Mouse (Mus musculus) liver, embryonic 14.5 days (tissue): Measurements from ENCODE around the gene Crygd.

Experiments
- CTCF ChIP-seq: IDR thresholded peaks from 2 replicates; pipeline ENCODE4 v1.5.1; 2016; ENCODE audit warnings: antibody characterized with exemption, low read depth, control low read depth
- EP300 ChIP-seq: IDR thresholded peaks from 2 replicates; pipeline ENCODE4 v1.6.1; 2016; ENCODE audit warnings: antibody characterized with exemption, low read depth

DNA sequence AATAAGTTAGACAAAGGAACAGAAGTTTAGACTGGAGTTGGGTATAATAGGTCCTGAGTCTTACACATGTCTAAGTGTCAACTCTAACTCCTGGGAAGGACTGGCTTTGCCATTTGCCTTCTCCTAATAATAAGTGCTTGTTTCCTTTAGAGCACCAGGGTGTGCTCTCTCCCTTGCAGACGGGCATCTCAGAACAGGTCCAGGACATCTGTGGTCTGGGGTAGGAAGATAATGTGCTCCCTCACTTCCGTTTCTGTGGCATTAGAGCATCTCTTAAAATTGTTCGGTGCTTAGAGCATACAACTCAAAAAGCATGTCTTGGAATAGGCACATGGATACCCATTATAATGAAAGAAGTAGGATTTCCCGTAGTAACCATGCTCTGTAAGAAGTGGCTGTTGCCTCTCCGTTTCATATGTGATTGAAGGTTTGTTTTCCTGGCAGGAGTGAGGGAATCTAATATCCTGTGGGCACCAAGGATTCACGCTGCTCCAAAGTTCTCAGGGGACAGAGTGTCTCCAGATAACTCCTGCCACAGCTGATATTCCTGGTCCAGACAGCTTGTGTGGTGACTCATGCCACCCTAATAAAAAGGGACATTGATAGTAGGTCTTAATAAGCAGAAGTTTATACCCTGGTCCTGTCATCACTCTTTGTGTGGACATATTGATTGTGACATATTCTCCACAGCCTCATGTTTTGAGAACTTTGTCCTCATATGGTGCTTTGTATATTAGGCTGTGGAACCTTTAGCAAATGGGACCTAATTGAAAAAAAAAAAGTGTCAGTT lies 25.5 kb upstream of the Crygd start:
- TF ChIP-seq CTCF (no peak), EP300 (no peak)
